Mouse (Mus musculus) liver, embryonic 15.5 days (tissue): ENCODE measurements around the gene Fam111a. TPM values are rescaled to one million over a fixed set of nuclear protein-coding genes. Genes with fewer than 3 reads are reported as not detected.

Source experiments
- ATAC-seq: fragments of 200-750 bp; cut with Nextera tagmentation; 2 replicates; pipeline ENCODE4 v1.8.0; 2017; ENCODE audit warnings: moderate number of reproducible peaks, mild to moderate bottlenecking, moderate library complexity; ENCODE audit not compliant: insufficient read depth
- H3K27ac ChIP-seq: fragments of 300-500 bp; sonication (generic); replicated peaks from 2 replicates; pipeline ENCODE4 v1.5.1; 2015; ENCODE audit warnings: mild to moderate bottlenecking, inconsistent platforms
- H3K27me3 ChIP-seq: fragments of 300-500 bp; sonication (generic); 2 replicates; pipeline ENCODE4 v1.6.1; 2015; ENCODE audit warnings: mild to moderate bottlenecking, inconsistent platforms
- H3K36me3 ChIP-seq: fragments of 300-500 bp; sonication (generic); replicated peaks from 2 replicates; pipeline ENCODE4 v1.6.1; 2015; ENCODE audit warnings: moderate library complexity, mild to moderate bottlenecking, inconsistent platforms
- H3K4me1 ChIP-seq: fragments of 300-500 bp; sonication (generic); replicated peaks from 2 replicates; pipeline ENCODE4 v1.6.1; 2015; ENCODE audit warnings: inconsistent platforms
- H3K4me2 ChIP-seq: fragments of 300-500 bp; sonication (generic); 2 replicates; pipeline ENCODE4 v1.6.1; 2015; ENCODE audit warnings: moderate library complexity, mild to moderate bottlenecking, inconsistent platforms
- H3K4me3 ChIP-seq: fragments of 300-500 bp; sonication (generic); replicated peaks from 2 replicates; pipeline ENCODE4 v1.5.1; 2015; ENCODE audit warnings: mild to moderate bottlenecking, inconsistent platforms
- H3K9ac ChIP-seq: fragments of 300-500 bp; sonication (generic); 2 replicates; pipeline ENCODE4 v1.6.1; 2015; ENCODE audit warnings: moderate library complexity, mild to moderate bottlenecking, inconsistent platforms
- H3K9me3 ChIP-seq: fragments of 300-500 bp; sonication (generic); replicated peaks from 2 replicates; pipeline ENCODE4 v1.6.1; 2016; ENCODE audit warnings: inconsistent platforms
- WGBS: fragments of 180-500 bp; shearing (Covaris S2); methylation state at CpG from one replicate; pipeline ENCODE4 v1.1.7; 2015; ENCODE audit warnings: mixed read lengths; ENCODE audit not compliant: insufficient replicate concordance; 5-methylcytosine and 5-hydroxymethylcytosine counted together
- polyA plus RNA-seq: library from polyadenylated mRNA; unstranded; fragments of >200 nt; fragmentation: Nextera tagmentation; extraction: Ambion mirVana; gene quantifications from 2 replicates; pipeline ENCODE4 v1.2.1, GENCODE M21; 2015

Fam111a gene
- polyA plus RNA-seq, 1 experiment from 2014 or later: 23.8 TPM

GRCm38 (mm10) chr19:12517671-12518540 lies 27.6 kb upstream of the Fam111a start:
- H3K9ac ChIP-seq: peak overlapping the region; percentile 27; the same call in 1 of the 2 replicates

GRCm38 (mm10) chr19:12518541-12518890 lies 27.0 kb upstream of the Fam111a start:
- Histone ChIP-seq H3K4me2 (peak overlapping the region; percentile 63), H3K27ac (no peak overlapping the region), H3K27me3 (no peaks in the 10 kb centered on the region), H3K4me3 (no peak overlapping the region; the same call in 1 of the 2 replicates), H3K9ac (no peak overlapping the region), H3K4me1 (peaks cover 3% of the 10 kb centered on the region; the same call in 1 of the 2 replicates), H3K36me3 (no peaks in the 10 kb centered on the region), H3K9me3 (no peaks in the 10 kb centered on the region)
- ATAC-seq: no peak

More at GRCm38 (mm10) chr19:12517671-12518540, 27.6 kb upstream of the Fam111a start:
- no peak overlapping the region for H3K27ac ChIP-seq
- no peak for ATAC-seq
- no peaks in the 10 kb centered on the region for H3K36me3 ChIP-seq
- H3K4me1 ChIP-seq: peaks cover 3% of the 10 kb centered on the region; the same call in 1 of the 2 replicates
- H3K4me2 ChIP-seq: peak overlapping the region; percentile 63
- 2% methylated on average over 16 of the region's 16 CpGs for WGBS
- no peaks in the 10 kb centered on the region for H3K27me3 ChIP-seq
- peak overlapping the region; percentile 43 for H3K4me3 ChIP-seq
- H3K9me3 ChIP-seq: no peaks in the 10 kb centered on the region

- Histone ChIP-seq H3K4me1 (no peaks in the 10 kb centered on the region), H3K9ac (no peak overlapping the region), H3K4me2 (no peak overlapping the region), H3K9me3 (no peaks in the 10 kb centered on the region), H3K4me3 (no peak overlapping the region), H3K36me3 (no peaks in the 10 kb centered on the region), H3K27ac (no peak overlapping the region), H3K27me3 (no peaks in the 10 kb centered on the region)
- no peak for ATAC-seq
- WGBS: 38% methylated on average over 4 of the region's 4 CpGs
These were observed 22.2 kb upstream of the Fam111a start for GRCm38 (mm10) chr19:12523377-12523776.

GRCm38 (mm10) chr19:12537168-12537567 lies 8.4 kb upstream of the Fam111a start:
- Histone ChIP-seq H3K9ac (no peak overlapping the region), H3K9me3 (no peaks in the 10 kb centered on the region), H3K4me1 (no peaks in the 10 kb centered on the region), H3K36me3 (no peaks in the 10 kb centered on the region), H3K4me3 (no peak overlapping the region), H3K27me3 (no peaks in the 10 kb centered on the region), H3K27ac (no peak overlapping the region), H3K4me2 (no peak overlapping the region)
- ATAC-seq: no peak

- Histone ChIP-seq H3K36me3 (no peaks in the 10 kb centered on the region), H3K4me3 (no peak overlapping the region), H3K4me2 (no peak overlapping the region), H3K9me3 (no peaks in the 10 kb centered on the region), H3K27ac (no peak overlapping the region), H3K9ac (no peak overlapping the region), H3K4me1 (no peaks in the 10 kb centered on the region), H3K27me3 (no peaks in the 10 kb centered on the region)
- 31% methylated on average over 1 of the region's 1 CpGs for WGBS
- no peak for ATAC-seq
These were observed 5.6 kb upstream of the Fam111a start for GRCm38 (mm10) chr19:12539975-12540374.

- Histone ChIP-seq H3K4me3 (no peak overlapping the region), H3K27me3 (no peaks in the 10 kb centered on the region), H3K9me3 (no peaks in the 10 kb centered on the region), H3K9ac (no peak overlapping the region), H3K4me1 (no peaks in the 10 kb centered on the region), H3K27ac (no peak overlapping the region), H3K36me3 (no peaks in the 10 kb centered on the region), H3K4me2 (no peak overlapping the region)
- 36% methylated on average over 3 of the region's 3 CpGs for WGBS
- no peak for ATAC-seq
These were observed 4.8 kb upstream of the Fam111a start for GRCm38 (mm10) chr19:12540727-12541126.

- no peak overlapping the region for H3K4me2 ChIP-seq
- no peak overlapping the region for H3K27ac ChIP-seq
- no peak for ATAC-seq
- no peaks in the 10 kb centered on the region for H3K36me3 ChIP-seq
- H3K4me1 ChIP-seq: no peaks in the 10 kb centered on the region
- no peak overlapping the region for H3K4me3 ChIP-seq
- no peaks in the 10 kb centered on the region for H3K27me3 ChIP-seq
- H3K9ac ChIP-seq: no peak overlapping the region
- WGBS: 19% methylated on average over 2 of the region's 2 CpGs
- H3K9me3 ChIP-seq: no peaks in the 10 kb centered on the region
These were observed 3.9 kb upstream of the Fam111a start for GRCm38 (mm10) chr19:12541644-12542043.

GRCm38 (mm10) chr19:12549166-12549565 lies 3.6 kb downstream of the Fam111a start:
- no peak overlapping the region for H3K27ac ChIP-seq
- H3K9me3 ChIP-seq: no peaks in the 10 kb centered on the region
- no peaks in the 10 kb centered on the region for H3K36me3 ChIP-seq
- WGBS: 53% methylated on average over 5 of the region's 5 CpGs
- no peaks in the 10 kb centered on the region for H3K27me3 ChIP-seq
- H3K9ac ChIP-seq: no peak overlapping the region
- no peaks in the 10 kb centered on the region for H3K4me1 ChIP-seq
- H3K4me2 ChIP-seq: no peak overlapping the region
- ATAC-seq: no peak
- H3K4me3 ChIP-seq: no peak overlapping the region

- Histone ChIP-seq H3K27me3 (no peaks in the 10 kb centered on the region), H3K4me2 (no peak overlapping the region), H3K9ac (no peak overlapping the region), H3K27ac (no peak overlapping the region), H3K36me3 (no peaks in the 10 kb centered on the region), H3K4me3 (no peak overlapping the region), H3K9me3 (no peaks in the 10 kb centered on the region), H3K4me1 (no peaks in the 10 kb centered on the region)
- WGBS: 68% methylated on average over 5 of the region's 5 CpGs
- no peak for ATAC-seq
These were observed 4.7 kb downstream of the Fam111a start for GRCm38 (mm10) chr19:12550005-12550942.

- Histone ChIP-seq H3K4me1 (no peaks in the 10 kb centered on the region), H3K4me2 (no peak overlapping the region), H3K9ac (no peak overlapping the region), H3K9me3 (no peaks in the 10 kb centered on the region), H3K36me3 (no peaks in the 10 kb centered on the region), H3K27me3 (no peaks in the 10 kb centered on the region), H3K27ac (no peak overlapping the region), H3K4me3 (no peak overlapping the region)
- no peak for ATAC-seq
- WGBS: 40% methylated on average over 2 of the region's 2 CpGs
These were observed 10.8 kb downstream of the Fam111a start for GRCm38 (mm10) chr19:12556293-12556692.

GRCm38 (mm10) chr19:12558219-12558618 lies 12.7 kb downstream of the Fam111a start:
- H3K4me1 ChIP-seq: no peaks in the 10 kb centered on the region
- H3K4me3 ChIP-seq: no peak overlapping the region
- no peaks in the 10 kb centered on the region for H3K9me3 ChIP-seq
- H3K27ac ChIP-seq: no peak overlapping the region
- 61% methylated on average over 4 of the region's 4 CpGs for WGBS
- H3K36me3 ChIP-seq: no peaks in the 10 kb centered on the region
- ATAC-seq: no peak
- H3K27me3 ChIP-seq: no peaks in the 10 kb centered on the region
- no peak overlapping the region for H3K4me2 ChIP-seq
- no peak overlapping the region for H3K9ac ChIP-seq
